Mouse (Mus musculus) E14TG2a.4 (cell line): Measurements from ENCODE around the gene Rhov.

Experiments used
- CTCF ChIP-seq: conservative IDR thresholded peaks from 2 replicates; pipeline ENCODE4 v1.5.1; 2014; ENCODE audit warnings: low read length
- NANOG ChIP-seq: IDR thresholded peaks from 2 replicates; pipeline ENCODE4 v1.6.1; 2014; ENCODE audit warnings: borderline replicate concordance, low read length, mixed read lengths
- POU5F1 ChIP-seq: IDR thresholded peaks from 2 replicates; pipeline ENCODE4 v1.6.1; 2014; ENCODE audit warnings: low read length, borderline replicate concordance

DNA sequence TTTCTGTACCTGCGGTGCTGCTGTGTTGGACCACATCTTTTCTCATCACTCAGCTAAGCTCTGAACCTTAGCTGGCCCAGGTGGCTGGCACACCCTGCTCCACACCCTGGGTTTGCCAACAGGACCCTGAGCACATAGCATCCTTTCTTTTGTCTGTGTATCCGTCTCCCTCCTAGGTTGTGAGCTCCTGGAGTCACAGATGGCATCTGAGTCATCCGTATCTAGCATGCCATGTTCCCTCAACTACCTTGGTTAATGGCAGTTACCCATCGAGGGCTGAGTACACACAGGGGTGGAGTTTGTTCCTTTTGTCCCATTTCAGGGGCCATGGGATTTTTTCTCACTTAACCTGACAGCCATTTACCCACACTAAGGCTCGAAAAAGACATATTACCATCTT is 20.7 kb downstream of the Rhov start:
- TF ChIP-seq CTCF (no peak), POU5F1 (no peak), NANOG (no peak)
